ENCODE assay signal across 8 mouse cellular contexts in the genomic region with DNA sequence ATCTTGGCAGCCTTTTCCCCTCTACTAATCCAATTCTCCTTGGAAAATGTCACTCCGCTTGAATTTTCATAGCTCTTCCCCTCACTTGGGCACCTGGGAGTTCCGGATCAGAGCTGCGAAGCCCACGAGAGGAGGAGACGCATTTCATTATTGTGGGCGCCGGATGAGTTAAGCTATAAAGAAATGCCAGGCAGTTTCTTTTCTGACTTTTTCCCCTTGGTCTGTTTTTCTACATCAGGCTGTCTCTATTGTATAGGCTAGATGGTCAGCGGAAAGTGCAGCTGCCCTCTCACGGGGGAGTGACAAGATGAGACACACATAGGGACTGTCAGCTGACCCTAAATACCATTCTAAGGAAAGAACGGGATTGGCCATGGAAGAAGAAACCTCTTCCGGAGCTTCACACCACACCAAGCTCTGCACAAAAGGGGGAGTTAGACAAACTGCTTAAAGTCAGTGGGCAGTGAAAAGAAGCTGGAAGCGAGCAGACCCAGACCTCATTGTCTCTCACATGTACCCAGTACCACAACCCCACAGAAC.
DNase-seq lines count a peak whose midpoint lies in the region; ATAC-seq and TF ChIP-seq lines count a peak whose summit lies in the region.
"Had no signal": no experiment of that assay in that cellular context is flagged by ENCODE, and none has a peak within 500 bp of the region (broad histone marks: within the 10 kb centered on the region; RNA-seq: fewer than 3 reads in every experiment).

No protein-coding gene starts in this region.

- H3K27me3 ChIP-seq in liver, embryonic 11.5 days (replicated peaks; ENCODE audit: control insufficient read depth, insufficient read depth, low read length), result peaks cover 3% of the 10 kb centered on the region; the same call in 1 of the 2 replicates
- H3K27me3 ChIP-seq in heart, embryonic 13.5 days (replicated peaks), result peaks cover 19% of the 10 kb centered on the region; the same call in 1 of the 2 replicates

- TF ChIP-seq POLR2A in bone marrow macrophage, adult 2 months (IDR thresholded peaks at IDR 0.05; ENCODE audit: borderline replicate concordance, low read depth, low read length), result no peak

- peaks cover 12% of the 10 kb centered on the region; the same call in 1 of the 2 replicates for H3K4me1 ChIP-seq in liver, embryonic 11.5 days (replicated peaks; ENCODE audit: control insufficient read depth, insufficient read depth, low read length)
- no peaks in the 10 kb centered on the region for H3K4me1 ChIP-seq in bone marrow macrophage, adult 2 months (ENCODE audit: control insufficient read depth, insufficient read depth, low read length)
- peaks cover 51% of the 10 kb centered on the region for H3K4me1 ChIP-seq in heart, embryonic 13.5 days

- H3K4me3 ChIP-seq in liver, embryonic 11.5 days (ENCODE audit: low read depth, low read length), result peak overlapping the region; percentile 11; the same call in 1 of the 2 replicates
- H3K4me3 ChIP-seq in bone marrow macrophage, adult 2 months (ENCODE audit: insufficient read depth, low read length), result 0 out of 2 replicates have a peak overlapping the region, but pooled peaks have one; percentile 2
- H3K4me3 ChIP-seq in heart, embryonic 13.5 days, result peak overlapping the region; percentile 27

- ATAC-seq in liver, embryonic 11.5 days (replicated peaks; ENCODE audit: low FRiP score), result no peak
- ATAC-seq in heart, embryonic 13.5 days (ENCODE audit: extremely low read depth, insufficient number of reproducible peaks, low FRiP score, low TSS enrichment), result no peak
- ATAC-seq in megakaryocyte progenitor cell, adult 5-6 weeks (replicated peaks; ENCODE audit: poor library complexity), result peak; percentile 16; the same call in 1 of the 2 replicates

- no peaks in the 10 kb centered on the region for H3K36me3 ChIP-seq in liver, embryonic 11.5 days (ENCODE audit: control insufficient read depth, insufficient read depth, low read length)
- no peaks in the 10 kb centered on the region for H3K36me3 ChIP-seq in heart, embryonic 13.5 days

- no peak overlapping the region for H3K9ac ChIP-seq in liver, embryonic 11.5 days (ENCODE audit: low read depth, low read length)
- H3K9ac ChIP-seq in heart, embryonic 13.5 days, result peak overlapping the region; percentile 29; the same call in 1 of the 2 replicates

- no peak for DNase-seq in liver, embryonic 11.5 days (ENCODE audit: low spot score)
- no peak for DNase-seq in liver
- no peak for DNase-seq in right cerebral cortex, postnatal 36 days (ENCODE audit: low spot score in 2 of 2)
- DNase-seq in kidney, adult 18-20 months, result no peak

- 42% methylated on average over 12 of the region's 12 CpGs for WGBS in liver, embryonic 11.5 days
- WGBS in heart, embryonic 13.5 days, result 43% methylated on average over 12 of the region's 12 CpGs

- no peak for TF ChIP-seq CTCF in bone marrow macrophage, adult 2 months (IDR thresholded peaks at IDR 0.05; ENCODE audit: low read depth, low read length)

- H3K27ac ChIP-seq in liver, embryonic 11.5 days (ENCODE audit: low read depth, low read length), result no peak overlapping the region
- H3K27ac ChIP-seq in bone marrow macrophage, adult 2 months (ENCODE audit: insufficient read depth, low read depth, low read length), result no peak overlapping the region
- peak overlapping the region; percentile 72 for H3K27ac ChIP-seq in heart, embryonic 13.5 days (replicated peaks)
- H3K27ac ChIP-seq: macrophage had no signal

- H3K9me3 ChIP-seq in liver, embryonic 11.5 days (ENCODE audit: control insufficient read depth, low read length), result no peaks in the 10 kb centered on the region
- no peaks in the 10 kb centered on the region for H3K9me3 ChIP-seq in heart, embryonic 13.5 days

- H3K4me2 ChIP-seq in liver, embryonic 11.5 days, result peak overlapping the region; percentile 49
- peak overlapping the region; percentile 63 for H3K4me2 ChIP-seq in heart, embryonic 13.5 days
